Mouse (Mus musculus) erythroblast, embryonic 14.5 days (primary cell): ENCODE measurements around the gene 2810408A11Rik. TPM values are rescaled to one million over a fixed set of nuclear protein-coding genes. Genes with fewer than 3 reads are reported as not detected.
"Not testable (repeated sequence)": the region's sequence is repeated elsewhere in the genome, so short reads cannot be mapped to it uniquely, and the experiment has no call there.

Experiments used
- H3K27me3 ChIP-seq: 2 replicates; pipeline ENCODE4 v1.6.1; 2012; ENCODE audit warnings: inconsistent platforms; ENCODE audit not compliant: control insufficient read depth
- H3K36me3 ChIP-seq: 2 replicates; pipeline ENCODE4 v1.6.1; 2012; ENCODE audit warnings: mild to moderate bottlenecking, inconsistent platforms; ENCODE audit not compliant: control insufficient read depth
- H3K4me1 ChIP-seq: 2 replicates; pipeline ENCODE4 v1.6.1; 2012; ENCODE audit warnings: inconsistent platforms; ENCODE audit not compliant: control insufficient read depth
- H3K4me3 ChIP-seq: replicated peaks from 2 replicates; pipeline ENCODE3; 2012; ENCODE audit warnings: moderate library complexity, mild to moderate bottlenecking, inconsistent platforms
- H3K9me3 ChIP-seq: 2 replicates; pipeline ENCODE4 v1.6.1; 2012; ENCODE audit warnings: low read length, inconsistent platforms, mixed read lengths; ENCODE audit not compliant: control insufficient read depth
- GATA1 ChIP-seq: IDR thresholded peaks from 2 replicates; pipeline ENCODE4 v1.6.1; 2012; ENCODE audit warnings: low read length, inconsistent platforms, mixed read lengths
- TAL1 ChIP-seq: IDR thresholded peaks from 3 replicates; pipeline ENCODE4 v1.6.1; 2012; ENCODE audit warnings: low read length, inconsistent platforms, mixed read lengths
- polyA plus RNA-seq: library from polyadenylated mRNA; stranded (reverse); fragments of >175 nt; gene quantifications from 2 replicates; pipeline ENCODE4 v1.2.3, GENCODE M21; 2012

Gene 2810408A11Rik
- polyA plus RNA-seq, 1 experiment, result 0.14 TPM

DNA sequence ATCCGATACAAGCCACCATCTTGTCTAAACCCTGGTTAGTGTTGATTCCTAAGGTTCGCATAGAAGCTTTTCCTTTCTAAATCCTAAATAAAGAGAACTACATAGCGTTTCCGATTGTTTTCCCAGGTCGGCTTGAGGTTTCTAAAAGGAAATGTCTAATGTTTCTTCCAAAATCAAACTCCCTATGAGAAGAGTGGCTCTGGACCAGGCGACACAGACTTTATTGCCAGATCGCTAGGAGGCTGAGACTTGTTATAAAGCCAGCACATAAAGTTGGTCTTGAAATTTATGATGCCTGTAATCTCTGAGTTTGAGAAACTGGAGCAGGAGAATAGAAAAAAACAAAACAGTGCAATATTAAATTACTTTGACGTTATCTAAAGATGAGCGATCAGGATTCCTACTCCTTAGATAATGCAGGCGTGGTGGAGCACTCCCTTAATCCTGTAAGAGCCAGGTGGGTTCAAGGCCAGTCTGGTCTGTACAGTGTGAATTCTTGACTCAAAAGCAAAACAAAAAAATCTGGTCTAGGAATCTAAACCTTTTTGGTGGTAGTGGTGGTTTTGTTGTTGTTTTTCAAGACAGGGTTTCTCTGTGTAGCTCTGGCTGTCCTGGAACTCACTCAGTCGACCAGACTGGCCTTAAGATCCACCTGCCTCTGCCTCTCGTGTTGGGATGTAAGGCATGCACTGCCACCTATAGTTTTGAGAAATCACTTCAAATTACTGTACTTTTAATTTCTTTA is 21.4 kb upstream of the 2810408A11Rik start:
- Histone ChIP-seq H3K4me3 (peak overlapping the region; percentile 96), H3K4me1 (peaks cover 60% of the 10 kb centered on the region), H3K27me3 (no peaks in the 10 kb centered on the region), H3K9me3 (no peaks in the 10 kb centered on the region), H3K36me3 (peaks cover 28% of the 10 kb centered on the region)
- TF ChIP-seq GATA1 (no peak), TAL1 (no peak)

- TF ChIP-seq TAL1, result no peak
- no peak for TF ChIP-seq GATA1
- Histone ChIP-seq H3K9me3 (no peaks in the 10 kb centered on the region), H3K4me1 (peaks cover 68% of the 10 kb centered on the region), H3K36me3 (peaks cover 36% of the 10 kb centered on the region), H3K4me3 (peak within 1 kb of the TSS; percentile 96), H3K27me3 (no peaks in the 10 kb centered on the region)
These were observed 20.6 kb upstream of the 2810408A11Rik start, which contains the start of gene Eif5a for GRCm38 (mm10) chr11:69921114-69922011. TSS of gene Eif5a (minus strand) at chr11:69921958.

DNA sequence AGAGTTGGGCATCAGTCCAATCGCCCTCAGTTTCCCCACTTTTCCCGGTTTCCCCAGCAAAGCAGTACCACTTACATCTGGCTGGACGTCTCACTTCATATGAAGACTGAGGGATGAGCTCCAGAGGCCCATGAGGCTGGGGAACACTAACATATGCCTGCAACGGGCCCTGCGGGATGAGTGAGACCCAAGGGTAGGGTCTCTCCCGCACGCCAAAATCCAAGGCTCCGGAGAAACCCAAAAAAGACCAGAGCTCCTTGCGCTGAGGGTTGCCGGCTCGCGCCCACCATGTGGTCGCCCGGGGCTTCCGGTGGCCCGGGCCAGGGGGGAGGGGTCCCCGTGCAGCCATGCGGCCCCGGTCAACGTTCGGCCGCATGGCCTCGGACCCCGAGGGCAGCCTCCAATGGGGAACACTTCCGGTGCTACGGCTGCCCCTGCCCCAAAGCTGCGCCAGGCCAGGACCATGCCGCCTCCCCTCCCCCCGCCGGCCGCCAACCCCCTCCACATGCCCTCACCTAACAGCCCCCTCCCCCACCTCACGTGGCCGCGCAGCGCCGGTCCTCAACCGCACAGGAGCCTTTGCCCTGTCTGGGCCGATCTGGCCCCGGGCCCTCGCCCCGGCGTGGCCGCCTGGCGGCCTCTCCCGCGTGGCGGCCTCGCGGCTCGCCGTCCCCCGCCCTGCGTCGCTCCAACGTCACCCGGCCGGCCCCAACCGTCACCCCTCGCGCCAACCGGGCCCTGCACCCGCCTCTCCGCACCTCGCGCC is 19.7 kb upstream of the 2810408A11Rik start:
- H3K27me3 ChIP-seq, result no peaks in the 10 kb centered on the region
- H3K4me1 ChIP-seq, result peaks cover 78% of the 10 kb centered on the region
- peak overlapping the region; percentile 96 for H3K4me3 ChIP-seq
- H3K36me3 ChIP-seq, result peaks cover 45% of the 10 kb centered on the region
- TF ChIP-seq GATA1, result no peak
- no peak for TF ChIP-seq TAL1
- H3K9me3 ChIP-seq, result no peaks in the 10 kb centered on the region

GRCm38 (mm10) chr11:69919661-69920265 is 19.0 kb upstream of the 2810408A11Rik start:
- H3K27me3 ChIP-seq, result no peaks in the 10 kb centered on the region
- TF ChIP-seq GATA1 (no peak), TAL1 (no peak)
- no peaks in the 10 kb centered on the region for H3K9me3 ChIP-seq
- H3K4me3 ChIP-seq, result peak overlapping the region; percentile 96
- peaks cover 52% of the 10 kb centered on the region for H3K36me3 ChIP-seq
- H3K4me1 ChIP-seq, result peaks cover 84% of the 10 kb centered on the region

DNA sequence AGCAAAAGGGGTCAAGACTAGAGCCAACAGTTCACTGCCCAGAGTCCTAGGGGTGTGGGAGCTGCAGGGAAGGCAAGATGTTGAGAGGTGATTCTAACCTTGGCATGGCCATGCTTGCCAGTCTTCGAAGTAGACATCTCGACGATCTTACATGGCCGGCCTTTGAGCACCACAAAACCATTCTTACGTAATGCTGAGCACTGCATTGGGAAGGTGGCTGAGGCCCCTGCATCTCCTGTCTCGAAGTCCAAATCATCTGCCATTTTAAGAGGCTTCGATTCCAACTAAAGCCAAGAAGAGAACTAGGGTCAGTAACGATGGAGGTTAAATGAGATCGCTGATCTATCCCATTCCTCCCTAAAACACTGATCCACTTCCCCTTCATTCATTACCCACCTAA is 18.3 kb upstream of the 2810408A11Rik start:
- Histone ChIP-seq H3K9me3 (no peaks in the 10 kb centered on the region), H3K36me3 (peaks cover 59% of the 10 kb centered on the region), H3K4me1 (peaks cover 89% of the 10 kb centered on the region), H3K27me3 (no peaks in the 10 kb centered on the region), H3K4me3 (peak overlapping the region; percentile 96)
- TF ChIP-seq TAL1 (no peak), GATA1 (no peak)

GRCm38 (mm10) chr11:69918118-69918517 is 17.3 kb upstream of the 2810408A11Rik start:
- H3K27me3 ChIP-seq, result no peaks in the 10 kb centered on the region
- no peaks in the 10 kb centered on the region for H3K9me3 ChIP-seq
- peak overlapping the region; percentile 96 for H3K4me3 ChIP-seq
- TF ChIP-seq TAL1, result no peak
- TF ChIP-seq GATA1, result no peak
- peaks cover 86% of the 10 kb centered on the region for H3K4me1 ChIP-seq
- peaks cover 65% of the 10 kb centered on the region for H3K36me3 ChIP-seq

- no peak for TF ChIP-seq TAL1
- TF ChIP-seq GATA1, result no peak
- peaks cover 72% of the 10 kb centered on the region for H3K36me3 ChIP-seq
These were observed 16.7 kb upstream of the 2810408A11Rik start for GRCm38 (mm10) chr11:69917379-69917948.

DNA sequence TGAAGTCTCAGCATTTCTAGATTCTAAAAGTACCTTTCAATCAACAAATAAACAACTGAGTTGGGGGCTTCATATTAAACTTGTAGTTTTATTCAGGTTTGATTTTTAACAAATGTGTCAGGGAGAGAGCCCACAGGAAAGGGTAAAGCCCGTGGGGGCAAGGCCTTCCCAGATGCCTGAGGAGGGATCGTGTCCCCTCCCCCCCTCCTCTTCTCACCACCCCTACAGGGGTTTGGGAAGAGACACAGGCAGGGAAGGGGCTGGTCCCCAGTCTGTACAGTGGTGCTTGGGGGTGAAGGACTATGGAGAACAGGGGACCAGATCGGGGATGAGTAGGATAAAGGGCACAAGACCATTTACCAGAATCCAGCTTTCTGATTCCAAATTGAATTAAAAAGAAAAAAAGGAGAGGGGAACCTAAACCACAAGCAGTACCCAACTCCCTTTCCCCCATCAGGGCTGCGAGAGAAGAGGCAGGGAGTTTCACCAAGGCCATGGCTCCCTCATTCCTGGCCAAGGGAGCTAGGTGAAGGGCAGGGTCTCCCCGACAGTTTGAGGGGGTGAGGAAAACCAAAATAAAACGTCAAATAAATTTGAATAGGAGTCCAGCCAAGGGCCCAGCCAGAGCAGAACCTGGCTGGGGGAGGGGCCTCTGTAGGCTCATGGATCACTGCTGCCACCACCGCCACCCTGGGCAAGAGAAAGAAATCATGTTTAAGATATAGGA is 16.0 kb upstream of the 2810408A11Rik start:
- Histone ChIP-seq H3K36me3 (peaks cover 78% of the 10 kb centered on the region), H3K4me1 (peaks cover 81% of the 10 kb centered on the region)

More at GRCm38 (mm10) chr11:69917379-69917948, 16.7 kb upstream of the 2810408A11Rik start:
- peaks cover 85% of the 10 kb centered on the region for H3K4me1 ChIP-seq
- peak overlapping the region; percentile 43 for H3K4me3 ChIP-seq
- H3K27me3 ChIP-seq, result no peaks in the 10 kb centered on the region
- no peaks in the 10 kb centered on the region for H3K9me3 ChIP-seq

More for the DNA sequence above, 16.0 kb upstream of the 2810408A11Rik start:
- H3K9me3 ChIP-seq, H3K27me3 ChIP-seq: not testable (repeated sequence)
- H3K4me3 ChIP-seq, result peak overlapping the region; percentile 81
